Mouse (Mus musculus) forebrain, embryonic 14.5 days (tissue): Measurements from ENCODE around the gene Lgr6. TPM values are rescaled to one million over a fixed set of nuclear protein-coding genes. Genes with fewer than 3 reads are reported as not detected.
A peak's percentile ranks its signal among the peaks of the same experiment; 100 is the strongest.

ENCODE experiments used
- ATAC-seq: fragments of 200-750 bp; cut with Nextera tagmentation; 2 replicates; pipeline ENCODE4 v1.8.0; 2017; ENCODE audit warnings: mild to moderate bottlenecking, moderate library complexity
- DNase-seq: peaks from one replicate; pipeline ENCODE4 v3.0.0-alpha.2; 2015; ENCODE audit warnings: low spot score
- H3K27ac ChIP-seq: fragments of 300-500 bp; sonication (generic); 2 replicates; pipeline ENCODE4 v1.5.1; 2014; ENCODE audit warnings: low read depth, mild to moderate bottlenecking, control low read depth, low read length, moderate library complexity
- H3K27me3 ChIP-seq: fragments of 300-500 bp; sonication (generic); replicated peaks from 2 replicates; pipeline ENCODE4 v1.6.1; 2014; ENCODE audit warnings: low read length, control low read depth, mixed read lengths; ENCODE audit not compliant: control insufficient read depth, insufficient read depth
- H3K36me3 ChIP-seq: fragments of 300-500 bp; sonication (generic); 2 replicates; pipeline ENCODE4 v1.6.1; 2014; ENCODE audit warnings: low read length, control low read depth; ENCODE audit not compliant: control insufficient read depth, insufficient read depth
- H3K4me1 ChIP-seq: fragments of 300-500 bp; sonication (generic); 2 replicates; pipeline ENCODE4 v1.6.1; 2014; ENCODE audit warnings: antibody characterized with exemption, low read length, control low read depth; ENCODE audit not compliant: control insufficient read depth, insufficient read depth
- H3K4me2 ChIP-seq: fragments of 300-500 bp; sonication (generic); 2 replicates; pipeline ENCODE4 v1.6.1; 2014; ENCODE audit warnings: mild to moderate bottlenecking, control low read depth, low read length
- H3K4me3 ChIP-seq: fragments of 300-500 bp; sonication (generic); 2 replicates; pipeline ENCODE4 v1.5.1; 2014; ENCODE audit warnings: low read depth, low read length, control low read depth
- H3K9ac ChIP-seq: fragments of 300-500 bp; sonication (generic); 2 replicates; pipeline ENCODE4 v1.6.1; 2014; ENCODE audit warnings: mild to moderate bottlenecking, low read length, control low read depth, moderate library complexity
- H3K9me3 ChIP-seq: fragments of 300-500 bp; sonication (generic); replicated peaks from 2 replicates; pipeline ENCODE4 v1.6.1; 2016; ENCODE audit warnings: low read length, control low read depth, mixed read lengths; ENCODE audit not compliant: control insufficient read depth
- WGBS: fragments of 180-500 bp; shearing (Covaris S2); extraction: QIAGEN DNeasy Blood & Tissue Kit; methylation state at CpG from one replicate; pipeline ENCODE4 v1.1.7; 2014; 5-methylcytosine and 5-hydroxymethylcytosine counted together
- polyA plus RNA-seq: library from polyadenylated mRNA; unstranded; fragments of >200 nt; fragmentation: Nextera tagmentation; extraction: Ambion mirVana; gene quantifications from 2 replicates; pipeline ENCODE4 v1.2.1, GENCODE M21; 2014

Lgr6 gene
- polyA plus RNA-seq, 1 experiment from 2014 or later = 0.48 TPM

GRCm38 (mm10) chr1:135005696-135006095 lies 99.4 kb downstream of the Lgr6 start:
- 44% methylated on average over 7 of the region's 7 CpGs for WGBS
- no peak overlapping the region for H3K4me2 ChIP-seq
- ATAC-seq = no peak

GRCm38 (mm10) chr1:135003346-135003745 lies 101.7 kb downstream of the Lgr6 start:
- Histone ChIP-seq H3K36me3 (no peaks in the 10 kb centered on the region), H3K27me3 (no peaks in the 10 kb centered on the region), H3K9ac (no peak overlapping the region), H3K27ac (no peak overlapping the region), H3K4me2 (no peak overlapping the region), H3K9me3 (no peaks in the 10 kb centered on the region), H3K4me1 (no peaks in the 10 kb centered on the region), H3K4me3 (no peak overlapping the region)
- 47% methylated on average over 4 of the region's 4 CpGs for WGBS
- DNase-seq (no peak), ATAC-seq (0 out of 2 replicates have a peak, but pooled peaks have one; percentile 37)

More at GRCm38 (mm10) chr1:135005696-135006095, 99.4 kb downstream of the Lgr6 start:
- no peak overlapping the region for H3K9ac ChIP-seq
- H3K4me1 ChIP-seq = no peaks in the 10 kb centered on the region
- H3K4me3 ChIP-seq = no peak overlapping the region
- H3K27ac ChIP-seq = no peak overlapping the region
- DNase-seq = no peak
- H3K9me3 ChIP-seq = no peaks in the 10 kb centered on the region
- H3K36me3 ChIP-seq = no peaks in the 10 kb centered on the region
- no peaks in the 10 kb centered on the region for H3K27me3 ChIP-seq

- ATAC-seq (no peak), DNase-seq (no peak)
- Histone ChIP-seq H3K27me3 (no peaks in the 10 kb centered on the region), H3K36me3 (no peaks in the 10 kb centered on the region), H3K9ac (no peak overlapping the region), H3K4me2 (no peak overlapping the region), H3K4me1 (no peaks in the 10 kb centered on the region), H3K9me3 (no peaks in the 10 kb centered on the region), H3K27ac (no peak overlapping the region), H3K4me3 (no peak overlapping the region)
- WGBS = 82% methylated on average over 9 of the region's 9 CpGs
These were observed 104.5 kb downstream of the Lgr6 start for GRCm38 (mm10) chr1:135000527-135000926.

- Histone ChIP-seq H3K4me3 (no peak overlapping the region), H3K36me3 (no peaks in the 10 kb centered on the region), H3K9me3 (no peaks in the 10 kb centered on the region), H3K4me1 (no peaks in the 10 kb centered on the region), H3K27ac (no peak overlapping the region), H3K27me3 (no peaks in the 10 kb centered on the region), H3K9ac (no peak overlapping the region), H3K4me2 (no peak overlapping the region)
- no peak for DNase-seq
- ATAC-seq = no peak
- WGBS = 86% methylated on average over 8 of the region's 8 CpGs
These were observed 106.8 kb downstream of the Lgr6 start for GRCm38 (mm10) chr1:134998231-134998630.

- H3K36me3 ChIP-seq = no peaks in the 10 kb centered on the region
- 85% methylated on average over 5 of the region's 5 CpGs for WGBS
- H3K4me2 ChIP-seq = no peak overlapping the region
- H3K9me3 ChIP-seq = no peaks in the 10 kb centered on the region
- H3K4me3 ChIP-seq = no peak overlapping the region
- no peak for DNase-seq
- H3K4me1 ChIP-seq = no peaks in the 10 kb centered on the region
- no peak overlapping the region for H3K9ac ChIP-seq
- ATAC-seq = no peak
- H3K27ac ChIP-seq = no peak overlapping the region
- no peaks in the 10 kb centered on the region for H3K27me3 ChIP-seq
These were observed 107.5 kb downstream of the Lgr6 start for GRCm38 (mm10) chr1:134997568-134997967.

GRCm38 (mm10) chr1:134996471-134996870 lies 108.6 kb downstream of the Lgr6 start:
- H3K4me3 ChIP-seq = no peak overlapping the region
- no peaks in the 10 kb centered on the region for H3K36me3 ChIP-seq
- ATAC-seq (no peak), DNase-seq (no peak)
- 90% methylated on average over 7 of the region's 7 CpGs for WGBS
- no peaks in the 10 kb centered on the region for H3K9me3 ChIP-seq
- no peaks in the 10 kb centered on the region for H3K4me1 ChIP-seq
- H3K9ac ChIP-seq = no peak overlapping the region
- H3K27ac ChIP-seq = no peak overlapping the region
- H3K27me3 ChIP-seq = no peaks in the 10 kb centered on the region
- no peak overlapping the region for H3K4me2 ChIP-seq

DNA sequence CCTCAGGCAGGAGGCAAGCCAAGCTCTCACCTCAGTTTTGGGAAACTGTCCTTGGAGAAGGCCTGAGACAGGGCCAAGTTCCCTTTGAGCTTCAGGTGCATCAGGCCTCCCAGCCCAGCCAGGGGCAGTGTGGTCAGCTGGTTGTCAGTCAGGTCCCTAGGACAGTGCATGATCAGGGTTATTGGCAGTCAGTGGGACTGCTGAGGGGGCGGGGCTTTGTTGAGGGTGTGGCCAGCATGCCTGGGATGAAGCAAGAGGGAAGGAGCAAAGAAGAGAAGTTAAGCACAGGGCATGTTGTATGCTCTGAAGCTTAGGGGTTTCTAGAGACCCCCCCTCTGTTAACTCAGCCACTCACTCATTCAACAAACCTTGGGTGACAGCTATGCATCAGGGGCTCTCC lies 109.1 kb downstream of the Lgr6 start:
- DNase-seq = no peak

GRCm38 (mm10) chr1:134995437-134995836 lies 109.6 kb downstream of the Lgr6 start:
- peak; percentile 40 for DNase-seq
- no peaks in the 10 kb centered on the region for H3K4me1 ChIP-seq
- no peak overlapping the region for H3K9ac ChIP-seq
- ATAC-seq = no peak
- H3K27me3 ChIP-seq = no peaks in the 10 kb centered on the region
- no peak overlapping the region for H3K27ac ChIP-seq
- 36% methylated on average over 4 of the region's 4 CpGs for WGBS
- no peak overlapping the region for H3K4me2 ChIP-seq
- no peaks in the 10 kb centered on the region for H3K36me3 ChIP-seq
- no peaks in the 10 kb centered on the region for H3K9me3 ChIP-seq
- H3K4me3 ChIP-seq = no peak overlapping the region

More for the DNA sequence above, 109.1 kb downstream of the Lgr6 start:
- H3K4me1 ChIP-seq = no peaks in the 10 kb centered on the region
- ATAC-seq = no peak
- no peaks in the 10 kb centered on the region for H3K27me3 ChIP-seq
- no peak overlapping the region for H3K27ac ChIP-seq
- H3K9me3 ChIP-seq = no peaks in the 10 kb centered on the region
- WGBS = 31% methylated on average over 1 of the region's 1 CpGs
- no peaks in the 10 kb centered on the region for H3K36me3 ChIP-seq
- H3K4me2 ChIP-seq = no peak overlapping the region
- H3K4me3 ChIP-seq = no peak overlapping the region
- no peak overlapping the region for H3K9ac ChIP-seq

DNA sequence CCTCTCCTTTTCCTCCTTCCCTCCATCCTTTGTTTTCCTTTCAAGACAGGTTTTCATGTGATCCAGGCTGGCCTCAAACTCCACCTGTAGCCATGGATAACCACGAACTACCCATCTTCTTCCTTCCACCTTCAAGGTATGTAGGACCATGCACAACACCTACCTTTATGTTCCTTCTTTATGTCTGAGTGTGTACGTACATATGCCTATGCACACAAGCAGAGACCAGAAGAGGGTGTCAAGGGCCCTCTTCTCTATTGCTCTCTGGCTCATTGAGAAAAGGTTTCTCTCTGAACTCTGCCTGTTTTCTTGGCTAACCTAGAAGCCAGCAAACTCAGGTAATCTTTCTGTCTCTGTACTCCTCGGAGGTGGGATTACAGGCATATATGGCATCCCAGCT lies 110.3 kb downstream of the Lgr6 start:
- H3K27ac ChIP-seq = no peak overlapping the region
- H3K4me3 ChIP-seq = no peak overlapping the region
- H3K4me1 ChIP-seq = no peaks in the 10 kb centered on the region
- ATAC-seq = no peak
- H3K36me3 ChIP-seq = no peaks in the 10 kb centered on the region
- no peak overlapping the region for H3K4me2 ChIP-seq
- 86% methylated on average over 3 of the region's 3 CpGs for WGBS
- H3K9ac ChIP-seq = no peak overlapping the region
- no peak for DNase-seq
- no peaks in the 10 kb centered on the region for H3K27me3 ChIP-seq
- H3K9me3 ChIP-seq = no peaks in the 10 kb centered on the region
